Mouse (Mus musculus) liver, embryonic 14.5 days (tissue): ENCODE data around the gene Gimap3. TPM values are rescaled to one million over a fixed set of nuclear protein-coding genes. Genes with fewer than 3 reads are reported as not detected.

Experiments used
- ATAC-seq: fragments of 200-750 bp; cut with Nextera tagmentation; 2 replicates; pipeline ENCODE4 v1.8.0; 2017; ENCODE audit warnings: moderate number of reproducible peaks, mild to moderate bottlenecking, moderate library complexity; ENCODE audit not compliant: insufficient read depth
- DNase-seq, 3 experiments: peaks; one replicate each; pipeline ENCODE4 v3.0.0-alpha.2; 2012 to 2013; ENCODE audit warnings: low read depth in 3 of 3, low spot score in 3 of 3
- H3K27ac ChIP-seq: fragments of 300-500 bp; sonication (generic); 2 replicates; pipeline ENCODE4 v1.5.1; 2014; ENCODE audit warnings: moderate library complexity, mild to moderate bottlenecking, control low read depth, inconsistent platforms
- H3K27me3 ChIP-seq: fragments of 300-500 bp; sonication (generic); 2 replicates; pipeline ENCODE4 v1.6.1; 2014; ENCODE audit warnings: mild to moderate bottlenecking, low read length, moderate library complexity; ENCODE audit not compliant: control insufficient read depth, insufficient read depth
- H3K36me3 ChIP-seq: fragments of 300-500 bp; sonication (generic); replicated peaks from 2 replicates; pipeline ENCODE4 v1.6.1; 2014; ENCODE audit warnings: low read depth; ENCODE audit not compliant: control insufficient read depth, insufficient read depth
- H3K4me1 ChIP-seq, 2 experiments: fragments of 200-500 bp in 1 of 2; fragments of 300-500 bp in 1 of 2; sonication (generic) in 1 of 2; replicated peaks; 2 replicates each; pipeline ENCODE4 v1.6.1; 2012 to 2014; ENCODE audit warnings: antibody characterized with exemption in 1 of 2, inconsistent platforms in 1 of 2, low read length in 1 of 2; ENCODE audit not compliant: control insufficient read depth in 2 of 2, insufficient read depth in 2 of 2
- H3K4me2 ChIP-seq: fragments of 300-500 bp; sonication (generic); 2 replicates; pipeline ENCODE4 v1.6.1; 2014; ENCODE audit warnings: low read depth, mild to moderate bottlenecking, control low read depth, moderate library complexity
- H3K4me3 ChIP-seq, 2 experiments: fragments of 200-500 bp in 1 of 2; fragments of 300-500 bp in 1 of 2; sonication (generic) in 1 of 2; 2 replicates each; pipeline ENCODE4 v1.5.1; 2012 to 2014; ENCODE audit warnings: low read depth in 2 of 2, low read length in 2 of 2, mild to moderate bottlenecking in 2 of 2, control low read depth in 1 of 2, inconsistent platforms in 1 of 2, moderate library complexity in 1 of 2; ENCODE audit not compliant: insufficient read depth in 1 of 2
- H3K9ac ChIP-seq: fragments of 300-500 bp; sonication (generic); replicated peaks from 2 replicates; pipeline ENCODE4 v1.6.1; 2014; ENCODE audit warnings: mild to moderate bottlenecking, control low read depth, moderate library complexity
- H3K9me3 ChIP-seq: fragments of 300-500 bp; sonication (generic); 2 replicates; pipeline ENCODE4 v1.6.1; 2016; ENCODE audit warnings: low read length, mixed read lengths; ENCODE audit not compliant: control insufficient read depth
- CTCF ChIP-seq: IDR thresholded peaks from 2 replicates; pipeline ENCODE4 v1.5.1; 2016; ENCODE audit warnings: antibody characterized with exemption, low read depth, control low read depth
- EP300 ChIP-seq: IDR thresholded peaks from 2 replicates; pipeline ENCODE4 v1.6.1; 2016; ENCODE audit warnings: antibody characterized with exemption, low read depth
- WGBS: fragments of 180-500 bp; shearing (Covaris S2); extraction: QIAGEN DNeasy Blood & Tissue Kit; methylation state at CpG from one replicate; pipeline ENCODE4 v1.1.7; 2014; ENCODE audit not compliant: insufficient replicate concordance; 5-methylcytosine and 5-hydroxymethylcytosine counted together
- polyA plus RNA-seq, 2 experiments: library from polyadenylated mRNA; depleted of rRNA in 1 of 2; stranded (reverse) in 1 of 2; unstranded in 1 of 2; fragments of >200 nt; fragmentation: Nextera tagmentation in 1 of 2; extraction: Ambion mirVana in 1 of 2; gene quantifications; 2 replicates each; pipeline versions ENCODE4 v1.2.1 to v1.2.3; 2012 to 2014

Gimap3 gene
- polyA plus RNA-seq, 2 experiments = 0.06 TPM; not detected in 1

DNA sequence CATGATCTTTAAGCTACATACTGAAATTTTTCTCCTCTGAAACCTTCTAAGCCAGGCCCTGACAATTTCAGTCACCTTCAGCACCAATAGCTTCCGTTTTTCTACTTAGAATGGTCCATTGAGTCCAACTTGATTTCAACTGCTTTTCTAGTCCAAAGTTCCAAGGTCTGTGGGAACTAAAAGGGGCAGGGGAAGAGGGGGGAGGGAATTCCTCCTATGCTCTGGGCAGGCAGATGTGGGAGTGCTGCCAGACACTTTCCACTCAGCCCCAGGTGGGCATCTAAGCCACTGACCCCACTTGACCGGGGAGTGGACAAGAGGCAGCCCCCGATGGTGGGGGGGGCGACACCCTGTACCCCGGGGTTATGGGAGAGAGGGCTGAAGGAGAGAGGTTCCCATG lies 33.7 kb upstream of the Gimap3 start:
- Histone ChIP-seq H3K36me3 (no peaks in the 10 kb centered on the region), H3K9me3 (no peaks in the 10 kb centered on the region), H3K4me2 (no peak overlapping the region), H3K4me1 (no peaks in the 10 kb centered on the region), H3K9ac (no peak overlapping the region), H3K4me3 (no peak overlapping the region), H3K27me3 (no peaks in the 10 kb centered on the region), H3K27ac (no peak overlapping the region)
- no peak for DNase-seq
- ATAC-seq = no peak
- 66% methylated on average over 5 of the region's 5 CpGs for WGBS
- TF ChIP-seq EP300 (no peak), CTCF (no peak)

- DNase-seq = no peak
- Histone ChIP-seq H3K27ac (no peak overlapping the region), H3K4me1 (no peaks in the 10 kb centered on the region), H3K4me3 (no peak overlapping the region), H3K9me3 (no peaks in the 10 kb centered on the region), H3K36me3 (no peaks in the 10 kb centered on the region), H3K4me2 (no peak overlapping the region), H3K9ac (no peak overlapping the region), H3K27me3 (no peaks in the 10 kb centered on the region)
- TF ChIP-seq EP300 (no peak), CTCF (no peak)
- no peak for ATAC-seq
These were observed 32.9 kb upstream of the Gimap3 start for GRCm38 (mm10) chr6:48803406-48804051.

GRCm38 (mm10) chr6:48801897-48802296 lies 31.2 kb upstream of the Gimap3 start:
- ATAC-seq = no peak
- DNase-seq = no peak
- H3K9ac ChIP-seq = no peak overlapping the region
- H3K4me2 ChIP-seq = no peak overlapping the region
- H3K36me3 ChIP-seq = no peaks in the 10 kb centered on the region
- no peaks in the 10 kb centered on the region for H3K27me3 ChIP-seq
- no peak overlapping the region for H3K27ac ChIP-seq
- H3K4me3 ChIP-seq = no peak overlapping the region
- no peaks in the 10 kb centered on the region for H3K4me1 ChIP-seq
- H3K9me3 ChIP-seq = no peaks in the 10 kb centered on the region
- TF ChIP-seq EP300 (no peak), CTCF (no peak)
- WGBS = 9% methylated on average over 1 of the region's 1 CpGs

DNA sequence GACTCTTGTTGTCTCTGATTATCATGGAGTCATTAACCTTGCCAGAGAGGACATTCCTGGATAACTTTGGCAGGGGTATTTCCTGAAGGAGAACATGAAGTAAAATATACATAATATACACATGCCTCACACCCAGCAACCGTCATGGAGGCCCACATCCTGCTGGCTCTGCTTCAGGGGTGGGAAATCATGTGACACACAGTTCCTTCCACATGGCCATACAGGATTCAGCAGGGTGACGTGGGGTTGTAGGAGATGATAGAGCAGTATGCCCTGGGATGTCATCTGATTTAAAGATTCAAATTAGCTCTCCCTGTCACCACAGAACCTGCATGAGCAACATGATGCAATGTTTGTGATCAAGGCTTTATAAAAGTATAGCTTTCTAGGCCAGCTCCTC lies 17.2 kb upstream of the Gimap3 start:
- ATAC-seq (no peak), DNase-seq (no peak)
- no peaks in the 10 kb centered on the region for H3K36me3 ChIP-seq
- WGBS = 43% methylated on average over 2 of the region's 2 CpGs
- no peak overlapping the region for H3K4me3 ChIP-seq
- no peaks in the 10 kb centered on the region for H3K9me3 ChIP-seq
- H3K9ac ChIP-seq = no peak overlapping the region
- no peaks in the 10 kb centered on the region for H3K27me3 ChIP-seq
- H3K4me1 ChIP-seq = no peaks in the 10 kb centered on the region
- no peak overlapping the region for H3K27ac ChIP-seq
- TF ChIP-seq CTCF (no peak), EP300 (no peak)
- no peak overlapping the region for H3K4me2 ChIP-seq

DNA sequence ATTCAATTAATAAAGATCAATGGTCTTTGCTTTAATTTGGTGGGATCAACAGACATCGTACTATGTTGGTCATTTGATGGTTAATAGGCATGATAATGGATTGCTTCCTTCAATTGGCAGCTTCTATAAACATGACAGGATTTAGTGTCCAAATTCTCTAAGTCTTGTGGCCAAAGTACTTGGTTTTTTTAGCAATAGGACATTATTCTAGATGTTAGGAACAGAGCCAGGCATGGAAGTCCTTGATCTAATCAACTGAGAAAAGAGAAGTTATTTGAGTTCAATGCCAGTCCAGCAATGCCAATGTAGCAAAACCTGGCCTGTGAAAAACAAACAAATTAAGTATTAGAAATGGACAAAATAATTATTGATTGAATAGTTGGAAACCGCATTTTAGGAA lies 14.9 kb upstream of the Gimap3 start:
- H3K27me3 ChIP-seq = no peaks in the 10 kb centered on the region
- H3K36me3 ChIP-seq = no peaks in the 10 kb centered on the region

More for the DNA sequence above, 14.9 kb upstream of the Gimap3 start:
- Histone ChIP-seq H3K4me1 (no peaks in the 10 kb centered on the region), H3K4me2 (no peak overlapping the region), H3K4me3 (no peak overlapping the region), H3K9me3 (no peaks in the 10 kb centered on the region), H3K9ac (no peak overlapping the region), H3K27ac (no peak overlapping the region)
- TF ChIP-seq CTCF = no peak
- no peak for TF ChIP-seq EP300
- DNase-seq (no peak), ATAC-seq (no peak)
- WGBS = 53% methylated on average over 2 of the region's 2 CpGs
